Mouse (Mus musculus) midbrain, postnatal 0 days (tissue): ENCODE measurements at regions not wholly inside any gene's neighbourhood (a gene's known extent, or its start where the extent isn't known, plus 50 kb on each side); places are given as distances from the start of the nearest gene placed in this dataset.

Experiments
- ATAC-seq: fragments of 200-750 bp; cut with Nextera tagmentation; 2 replicates; pipeline ENCODE4 v1.8.0; 2017; ENCODE audit warnings: moderate number of reproducible peaks, mild to moderate bottlenecking, moderate TSS enrichment, moderate library complexity; ENCODE audit not compliant: low FRiP score
- DNase-seq: peaks from one replicate; pipeline ENCODE4 v3.0.0-alpha.2; 2015; ENCODE audit warnings: low spot score
- H3K27ac ChIP-seq: fragments of 300-500 bp; sonication (generic); 2 replicates; pipeline ENCODE4 v1.5.1; 2014; ENCODE audit warnings: low read depth, mild to moderate bottlenecking, low read length, mixed read lengths
- H3K27me3 ChIP-seq: fragments of 300-500 bp; sonication (generic); 2 replicates; pipeline ENCODE4 v1.6.1; 2014; ENCODE audit warnings: low read length, control low read depth, mixed read lengths; ENCODE audit not compliant: insufficient read depth
- H3K36me3 ChIP-seq: fragments of 300-500 bp; sonication (generic); 2 replicates; pipeline ENCODE4 v1.6.1; 2014; ENCODE audit warnings: low read length, control low read depth, mixed read lengths; ENCODE audit not compliant: insufficient read depth
- H3K4me1 ChIP-seq: fragments of 300-500 bp; sonication (generic); 2 replicates; pipeline ENCODE4 v1.6.1; 2014; ENCODE audit warnings: mild to moderate bottlenecking, control low read depth, antibody characterized with exemption, low read length, mixed read lengths; ENCODE audit not compliant: insufficient read depth
- H3K4me2 ChIP-seq: fragments of 300-500 bp; sonication (generic); 2 replicates; pipeline ENCODE4 v1.6.1; 2014; ENCODE audit warnings: low read depth, mild to moderate bottlenecking, low read length, mixed read lengths; ENCODE audit not compliant: poor library complexity, severe bottlenecking
- H3K4me3 ChIP-seq: fragments of 300-500 bp; sonication (generic); 2 replicates; pipeline ENCODE4 v1.5.1; 2014; ENCODE audit warnings: low read depth, mild to moderate bottlenecking, low read length, moderate library complexity
- H3K9ac ChIP-seq: fragments of 300-500 bp; sonication (generic); replicated peaks from 2 replicates; pipeline ENCODE4 v1.6.1; 2014; ENCODE audit warnings: mild to moderate bottlenecking, low read length, moderate library complexity, mixed read lengths; ENCODE audit not compliant: poor library complexity, severe bottlenecking
- H3K9me3 ChIP-seq: fragments of 300-500 bp; sonication (generic); 2 replicates; pipeline ENCODE4 v1.6.1; 2016; ENCODE audit warnings: low read length, control low read depth
- CTCF ChIP-seq: IDR thresholded peaks from 2 replicates; pipeline ENCODE4 v1.5.1; 2016; ENCODE audit warnings: antibody characterized with exemption, mild to moderate bottlenecking
- WGBS: fragments of 180-500 bp; shearing (Covaris S2); extraction: QIAGEN DNeasy Blood & Tissue Kit; methylation state at CpG from one replicate; pipeline ENCODE4 v1.1.7; 2014; 5-methylcytosine and 5-hydroxymethylcytosine counted together

DNA sequence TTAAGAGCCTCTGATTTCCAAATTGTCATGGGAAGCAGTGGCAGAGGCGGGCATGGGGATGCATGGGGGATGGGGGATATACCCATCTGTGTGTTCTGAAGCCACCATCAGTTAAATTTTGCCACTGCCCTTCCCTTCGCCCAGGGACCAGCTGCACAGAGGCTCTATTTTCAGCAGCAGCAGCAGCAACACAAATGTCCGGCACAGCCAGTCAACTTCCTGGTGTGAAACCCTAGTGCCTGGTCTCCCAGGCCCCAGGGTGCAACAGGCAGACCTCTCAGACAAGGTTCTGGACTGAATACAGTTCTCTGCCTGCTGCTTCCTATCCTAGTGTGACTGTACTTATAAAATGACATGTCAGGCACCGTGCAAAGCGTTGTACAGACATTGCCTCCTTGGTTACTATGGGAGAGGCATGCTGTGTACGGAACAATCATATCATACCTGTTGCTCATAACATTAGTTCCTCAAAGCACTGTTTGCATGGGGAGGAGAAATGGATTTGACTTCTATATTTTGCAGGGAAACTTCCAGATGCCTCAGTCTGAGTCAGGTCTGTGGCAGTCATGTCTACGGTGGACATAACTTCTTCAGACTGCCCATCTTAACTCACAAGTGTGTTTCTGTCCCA, 104.8 kb upstream of the Vps8 start:
- 79% methylated on average over 7 of the region's 7 CpGs for WGBS
- TF ChIP-seq CTCF = no peak

DNA sequence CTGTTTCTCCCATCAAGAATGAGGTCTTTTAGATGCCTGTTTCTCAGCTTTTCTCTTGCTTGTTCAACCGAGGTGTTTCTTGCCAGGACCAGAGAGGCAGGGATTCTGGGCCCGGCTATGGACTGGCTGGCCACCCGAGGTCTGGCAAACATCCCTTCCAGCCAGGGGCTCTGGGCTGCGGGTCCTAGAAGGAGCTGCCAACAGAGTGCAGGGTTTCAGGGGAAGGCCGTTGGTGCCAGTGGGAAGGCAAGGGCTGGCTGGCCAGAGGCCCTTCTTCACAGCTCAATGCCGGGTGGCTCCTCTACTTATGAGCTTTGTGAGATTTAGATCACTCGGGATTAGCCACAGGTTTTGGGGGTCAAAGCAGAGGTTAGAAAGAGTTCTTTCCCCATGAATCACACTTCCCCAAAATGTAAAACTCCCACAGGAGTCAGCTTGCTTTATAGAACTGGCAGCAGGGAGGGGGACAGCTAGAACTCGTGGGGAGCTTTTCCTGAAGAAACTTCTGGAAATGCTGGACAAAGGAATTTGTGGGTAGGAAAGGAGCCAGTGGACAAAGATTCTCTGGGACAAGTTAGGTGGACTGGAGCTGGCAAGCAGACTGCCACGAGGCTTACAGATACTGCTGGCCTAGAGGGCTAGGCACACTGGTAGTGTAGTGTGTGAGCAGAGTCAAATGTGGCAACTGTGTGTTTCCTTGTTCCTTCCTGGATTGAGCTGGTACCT, 104.1 kb upstream of the Vps8 start:
- H3K9me3 ChIP-seq = no peaks in the 10 kb centered on the region
- no peak overlapping the region for H3K9ac ChIP-seq
- ATAC-seq (no peak), DNase-seq (peak; percentile 60)
- H3K27me3 ChIP-seq = no peaks in the 10 kb centered on the region
- H3K4me2 ChIP-seq = no peak overlapping the region
- H3K4me1 ChIP-seq = no peaks in the 10 kb centered on the region
- no peaks in the 10 kb centered on the region for H3K36me3 ChIP-seq
- no peak overlapping the region for H3K4me3 ChIP-seq
- H3K27ac ChIP-seq = 0 out of 2 replicates have a peak overlapping the region, but pooled peaks have one; percentile 12
- 49% methylated on average over 9 of the region's 9 CpGs for WGBS
- TF ChIP-seq CTCF = no peak

More for the DNA sequence above, 104.8 kb upstream of the Vps8 start:
- Histone ChIP-seq H3K9ac (no peak overlapping the region), H3K27me3 (no peaks in the 10 kb centered on the region), H3K4me3 (no peak overlapping the region), H3K36me3 (no peaks in the 10 kb centered on the region), H3K27ac (no peak overlapping the region), H3K4me2 (no peak overlapping the region), H3K4me1 (no peaks in the 10 kb centered on the region), H3K9me3 (no peaks in the 10 kb centered on the region)
- no peak for ATAC-seq
- DNase-seq = no peak

DNA sequence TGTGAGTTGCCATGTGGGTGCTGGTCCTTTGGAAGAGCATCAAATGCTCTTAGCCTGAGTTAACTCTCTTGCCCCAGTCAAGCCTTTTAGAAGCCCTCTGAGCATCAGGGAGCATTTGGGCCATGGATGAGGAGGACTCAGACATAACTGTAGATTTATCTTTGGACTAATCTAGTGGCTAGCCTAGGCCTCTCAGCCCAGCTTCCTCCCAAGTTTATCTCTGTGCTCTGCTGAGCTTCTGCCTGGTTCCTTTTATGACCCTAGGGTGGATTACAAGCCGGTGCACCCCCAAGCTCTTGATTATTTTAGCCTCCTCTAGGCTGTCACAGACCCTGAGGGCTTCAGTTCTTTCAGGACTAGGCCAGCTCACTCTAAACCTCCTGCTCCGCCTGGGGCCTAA, 102.6 kb upstream of the Vps8 start:
- 84% methylated on average over 2 of the region's 2 CpGs for WGBS
- no peak for DNase-seq
- ATAC-seq = no peak

DNA sequence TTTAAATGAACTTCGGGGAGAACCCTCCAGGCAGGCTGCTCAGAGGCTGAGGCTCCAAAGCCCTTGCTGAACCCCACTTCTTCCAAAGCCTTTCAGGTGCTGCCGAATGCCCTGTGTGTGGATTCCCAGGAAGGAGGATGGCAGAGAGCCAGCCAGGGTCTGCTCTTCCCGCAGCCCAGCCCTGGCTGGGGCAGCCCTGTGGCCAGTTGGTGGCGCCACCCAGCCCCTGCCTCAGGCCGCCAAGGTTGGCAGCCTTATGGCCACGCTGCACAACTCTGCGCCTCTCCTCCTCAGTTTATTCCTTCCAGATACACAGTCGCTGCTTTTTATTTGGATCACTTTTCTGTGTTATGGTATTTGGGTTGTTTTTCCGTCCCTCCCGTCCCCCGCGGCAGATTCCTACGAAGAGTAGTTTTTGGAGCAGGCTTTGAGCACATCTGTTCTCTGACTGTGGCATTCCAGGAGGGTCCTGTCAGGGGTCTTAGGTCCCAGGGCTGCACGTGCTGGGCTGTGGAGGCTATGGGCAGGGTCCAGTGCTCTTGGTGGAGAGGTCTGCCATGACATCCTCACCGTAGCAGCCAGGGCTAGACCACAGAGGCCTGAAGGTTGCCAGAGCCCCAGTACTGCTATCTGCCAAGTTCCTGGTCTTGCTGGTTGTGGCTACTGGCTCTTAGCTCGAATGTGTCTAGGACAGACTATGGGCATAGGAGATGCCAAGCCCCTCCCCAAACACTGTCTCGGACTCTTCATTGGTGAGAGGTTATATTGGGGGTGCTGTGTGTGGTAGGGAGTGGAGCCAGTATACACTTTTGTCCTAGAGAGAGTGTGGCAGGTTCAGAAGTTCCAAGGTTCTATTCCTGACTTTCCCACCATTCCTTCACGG, 101.5 kb upstream of the Vps8 start:
- DNase-seq (peak; percentile 52), ATAC-seq (no peak)
- Histone ChIP-seq H3K9me3 (no peaks in the 10 kb centered on the region), H3K27ac (no peak overlapping the region), H3K4me3 (no peak overlapping the region), H3K9ac (no peak overlapping the region), H3K4me1 (no peaks in the 10 kb centered on the region), H3K4me2 (no peak overlapping the region), H3K36me3 (no peaks in the 10 kb centered on the region), H3K27me3 (no peaks in the 10 kb centered on the region)
- peak; percentile 56 for TF ChIP-seq CTCF
- WGBS = 51% methylated on average over 18 of the region's 18 CpGs

More for the DNA sequence above, 102.6 kb upstream of the Vps8 start:
- Histone ChIP-seq H3K9me3 (no peaks in the 10 kb centered on the region), H3K4me1 (no peaks in the 10 kb centered on the region), H3K27ac (no peak overlapping the region), H3K9ac (no peak overlapping the region), H3K27me3 (no peaks in the 10 kb centered on the region), H3K4me3 (no peak overlapping the region), H3K36me3 (no peaks in the 10 kb centered on the region), H3K4me2 (no peak overlapping the region)
- no peak for TF ChIP-seq CTCF

DNA sequence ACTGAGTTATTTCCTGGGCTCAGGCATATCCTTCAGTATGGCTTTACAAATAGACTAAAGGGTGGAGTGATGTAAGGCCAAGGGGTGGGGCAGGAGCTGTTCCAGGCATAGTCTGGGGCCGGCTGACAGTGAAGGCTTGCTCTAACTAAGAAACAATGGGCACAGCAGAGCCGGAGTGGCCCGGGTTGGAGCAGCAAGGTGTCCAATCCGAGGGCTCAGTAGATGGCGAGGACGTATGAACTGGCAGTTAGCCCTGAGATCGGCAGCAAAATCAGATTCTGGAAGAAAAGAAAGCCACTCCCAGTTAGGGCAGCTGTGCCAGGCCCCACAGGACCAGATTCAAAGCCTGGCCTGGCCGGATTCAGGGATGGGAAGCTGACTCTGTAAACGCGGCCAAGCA, 100.5 kb upstream of the Vps8 start:
- no peak overlapping the region for H3K27ac ChIP-seq
- no peaks in the 10 kb centered on the region for H3K4me1 ChIP-seq
- H3K27me3 ChIP-seq = no peaks in the 10 kb centered on the region
- H3K4me2 ChIP-seq = no peak overlapping the region
- no peak overlapping the region for H3K9ac ChIP-seq
- ATAC-seq (0 out of 2 replicates have a peak, but pooled peaks have one; percentile 61), DNase-seq (peak; percentile 90)
- no peaks in the 10 kb centered on the region for H3K9me3 ChIP-seq
- H3K36me3 ChIP-seq = no peaks in the 10 kb centered on the region
- no peak overlapping the region for H3K4me3 ChIP-seq
- TF ChIP-seq CTCF = no peak
- WGBS = 23% methylated on average over 10 of the region's 10 CpGs
